Mouse (Mus musculus) CH12.LX (cell line): ENCODE data around the gene Jsrp1.

Experiments used
- CHD2 ChIP-seq: IDR thresholded peaks from 2 replicates; pipeline ENCODE4 v1.6.1; 2011; ENCODE audit warnings: low read length, improper control_type of control experiment
- CTCF ChIP-seq, 2 experiments: IDR thresholded peaks in 1 of 2; conservative IDR thresholded peaks in 1 of 2; 2 replicates each; pipeline ENCODE4 v1.5.1; 2011 to 2012; ENCODE audit warnings: low read depth in 2 of 2, low read length in 2 of 2, improper control_type of control experiment in 1 of 2, inconsistent platforms in 1 of 2, mild to moderate bottlenecking in 1 of 2, moderate library complexity in 1 of 2
- ELF1 ChIP-seq: IDR thresholded peaks from 2 replicates; pipeline ENCODE4 v1.6.1; 2014; ENCODE audit warnings: low read depth, mild to moderate bottlenecking, inconsistent platforms, low read length, improper control_type of control experiment
- NRF1 ChIP-seq: IDR thresholded peaks from 2 replicates; pipeline ENCODE4 v1.6.1; 2014; ENCODE audit warnings: low read depth, mild to moderate bottlenecking, inconsistent platforms, low read length, improper control_type of control experiment, moderate library complexity
- POLR2A ChIP-seq: IDR thresholded peaks from 2 replicates; pipeline ENCODE4 v1.6.1; 2011; ENCODE audit warnings: low read depth, mild to moderate bottlenecking, improper control_type of control experiment, low read length
- RCOR1 ChIP-seq: conservative IDR thresholded peaks from 2 replicates; pipeline ENCODE4 v1.6.1; 2012; ENCODE audit warnings: low read depth, mild to moderate bottlenecking, inconsistent platforms, low read length, improper control_type of control experiment
- TCF12 ChIP-seq: IDR thresholded peaks from 2 replicates; pipeline ENCODE4 v1.6.1; 2014; ENCODE audit warnings: low read depth, mild to moderate bottlenecking, inconsistent platforms, low read length, improper control_type of control experiment
- ZMIZ1 ChIP-seq: IDR thresholded peaks from 2 replicates; pipeline ENCODE4 v1.6.1; 2012; ENCODE audit warnings: low read depth, mild to moderate bottlenecking, inconsistent platforms, low read length, improper control_type of control experiment

DNA sequence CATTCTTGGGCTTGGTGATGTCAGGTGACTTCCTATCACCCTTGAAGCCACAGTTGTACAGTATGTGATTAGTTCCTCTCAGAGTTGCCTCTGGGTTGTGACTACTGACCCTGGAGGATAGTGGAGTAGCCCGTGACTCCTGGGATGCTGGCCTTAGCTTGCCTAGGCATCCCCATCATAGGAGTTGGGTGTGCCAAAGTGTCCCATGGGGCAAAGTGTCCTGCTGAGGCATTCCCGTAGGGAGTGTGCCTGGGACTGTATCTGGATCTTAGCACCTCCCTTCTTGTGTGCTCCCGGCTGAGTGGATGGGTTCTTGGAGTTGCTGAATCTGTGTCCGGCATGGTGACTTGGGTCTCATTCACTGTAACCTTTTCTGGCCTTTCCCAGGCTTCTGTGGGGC lies 38.3 kb downstream of the Jsrp1 start:
- TF ChIP-seq CHD2 (no peak), ELF1 (no peak), NRF1 (no peak), RCOR1 (no peak), POLR2A (no peak), TCF12 (no peak), CTCF (conservative IDR thresholded peaks at IDR 0.05 in 1 of 2, IDR thresholded peaks at IDR 0.05 in 1 of 2; ENCODE audit: low read depth in 2 of 2, low read length in 2 of 2) (peak in 1 of 2 experiments; percentile 3; a peak in 1 of 4 replicates), ZMIZ1 (no peak)
